Mouse (Mus musculus): ENCODE results near the gene Taf12. TPM values are rescaled to one million over a fixed set of nuclear protein-coding genes. Genes with fewer than 3 reads are reported as not detected.

Gene Taf12
- polyA plus RNA-seq (2015; fragmentation: Nextera tagmentation; extraction: Ambion mirVana): 37.5 and 40.3 TPM in 2 replicates

- Histone ChIP-seq H3K4me3 (ENCODE audit: low read length) (peak within 1 kb of the TSS; percentile 59), H3K27me3 (replicated peaks; ENCODE audit: control insufficient read depth, insufficient read depth, low read length) (no peaks in the 10 kb centered on the region), H3K9me3 (ENCODE audit: control insufficient read depth, low read length) (no peaks in the 10 kb centered on the region), H3K4me1 (ENCODE audit: control insufficient read depth, insufficient read depth, low read depth, low read length) (peaks cover 16% of the 10 kb centered on the region), H3K36me3 (ENCODE audit: control insufficient read depth, insufficient read depth, low read length) (no peaks in the 10 kb centered on the region), H3K4me2 (ENCODE audit: low read length) (peak within 1 kb of the TSS; percentile 83), H3K9ac (ENCODE audit: low read depth, low read length) (peak within 1 kb of the TSS; percentile 77), H3K27ac (ENCODE audit: low read depth, low read length) (peak within 1 kb of the TSS; percentile 82)
- WGBS: under 1% methylated on average over 48 of the region's 48 CpGs
- peak; percentile 92 for ATAC-seq
Observed at GRCm38 (mm10) chr4:132274156-132274862, at the start of gene Taf12. Gene Taf12 (plus strand): TSS chr4:132274375.

GRCm38 (mm10) chr4:132230422-132230821 lies 43.8 kb upstream of the Taf12 start:
- H3K9me3 ChIP-seq (ENCODE audit: control insufficient read depth, low read length): no peaks in the 10 kb centered on the region
- no peak overlapping the region for H3K27ac ChIP-seq (ENCODE audit: low read depth, low read length)
- no peak overlapping the region for H3K9ac ChIP-seq (ENCODE audit: low read depth, low read length)
- peaks cover 45% of the 10 kb centered on the region for H3K36me3 ChIP-seq (ENCODE audit: control insufficient read depth, insufficient read depth, low read length)
- no peak overlapping the region for H3K4me2 ChIP-seq (ENCODE audit: low read length)
- ATAC-seq: no peak
- H3K27me3 ChIP-seq (replicated peaks; ENCODE audit: control insufficient read depth, insufficient read depth, low read length): no peaks in the 10 kb centered on the region
- H3K4me3 ChIP-seq (ENCODE audit: low read length): no peak overlapping the region
- H3K4me1 ChIP-seq (ENCODE audit: control insufficient read depth, insufficient read depth, low read depth, low read length): no peaks in the 10 kb centered on the region
- WGBS: 96% methylated on average over 5 of the region's 5 CpGs

GRCm38 (mm10) chr4:132234710-132235109 lies 39.5 kb upstream of the Taf12 start:
- Histone ChIP-seq H3K9me3 (ENCODE audit: control insufficient read depth, low read length) (no peaks in the 10 kb centered on the region), H3K36me3 (ENCODE audit: control insufficient read depth, insufficient read depth, low read length) (peaks cover 27% of the 10 kb centered on the region), H3K27me3 (replicated peaks; ENCODE audit: control insufficient read depth, insufficient read depth, low read length) (no peaks in the 10 kb centered on the region), H3K4me1 (ENCODE audit: control insufficient read depth, insufficient read depth, low read depth, low read length) (no peaks in the 10 kb centered on the region), H3K27ac (ENCODE audit: low read depth, low read length) (no peak overlapping the region), H3K4me2 (ENCODE audit: low read length) (no peak overlapping the region), H3K9ac (ENCODE audit: low read depth, low read length) (no peak overlapping the region), H3K4me3 (ENCODE audit: low read length) (no peak overlapping the region)
- ATAC-seq: no peak
- 97% methylated on average over 8 of the region's 8 CpGs for WGBS

GRCm38 (mm10) chr4:132238356-132238755 lies 35.8 kb upstream of the Taf12 start:
- Histone ChIP-seq H3K36me3 (ENCODE audit: control insufficient read depth, insufficient read depth, low read length) (peaks cover 30% of the 10 kb centered on the region), H3K4me3 (ENCODE audit: low read length) (no peak overlapping the region), H3K9ac (ENCODE audit: low read depth, low read length) (no peak overlapping the region), H3K4me1 (ENCODE audit: control insufficient read depth, insufficient read depth, low read depth, low read length) (no peaks in the 10 kb centered on the region), H3K9me3 (ENCODE audit: control insufficient read depth, low read length) (no peaks in the 10 kb centered on the region), H3K27ac (ENCODE audit: low read depth, low read length) (no peak overlapping the region), H3K27me3 (replicated peaks; ENCODE audit: control insufficient read depth, insufficient read depth, low read length) (no peaks in the 10 kb centered on the region), H3K4me2 (ENCODE audit: low read length) (no peak overlapping the region)
- ATAC-seq: no peak
- 91% methylated on average over 4 of the region's 4 CpGs for WGBS

- Histone ChIP-seq H3K4me3 (ENCODE audit: low read length) (no peak overlapping the region), H3K4me2 (ENCODE audit: low read length) (no peak overlapping the region), H3K27me3 (replicated peaks; ENCODE audit: control insufficient read depth, insufficient read depth, low read length) (no peaks in the 10 kb centered on the region), H3K4me1 (ENCODE audit: control insufficient read depth, insufficient read depth, low read depth, low read length) (no peaks in the 10 kb centered on the region), H3K27ac (ENCODE audit: low read depth, low read length) (no peak overlapping the region), H3K9me3 (ENCODE audit: control insufficient read depth, low read length) (no peaks in the 10 kb centered on the region), H3K9ac (ENCODE audit: low read depth, low read length) (no peak overlapping the region), H3K36me3 (ENCODE audit: control insufficient read depth, insufficient read depth, low read length) (peaks cover 26% of the 10 kb centered on the region)
- ATAC-seq: no peak
- WGBS: 97% methylated on average over 3 of the region's 3 CpGs
Observed at GRCm38 (mm10) chr4:132240367-132240766, 33.8 kb upstream of the Taf12 start.

GRCm38 (mm10) chr4:132241208-132241607 lies 33.0 kb upstream of the Taf12 start:
- Histone ChIP-seq H3K27me3 (replicated peaks; ENCODE audit: control insufficient read depth, insufficient read depth, low read length) (no peaks in the 10 kb centered on the region), H3K4me2 (ENCODE audit: low read length) (no peak overlapping the region), H3K36me3 (ENCODE audit: control insufficient read depth, insufficient read depth, low read length) (peaks cover 26% of the 10 kb centered on the region), H3K4me3 (ENCODE audit: low read length) (no peak overlapping the region), H3K27ac (ENCODE audit: low read depth, low read length) (no peak overlapping the region), H3K4me1 (ENCODE audit: control insufficient read depth, insufficient read depth, low read depth, low read length) (no peaks in the 10 kb centered on the region), H3K9me3 (ENCODE audit: control insufficient read depth, low read length) (no peaks in the 10 kb centered on the region), H3K9ac (ENCODE audit: low read depth, low read length) (no peak overlapping the region)
- 83% methylated on average over 3 of the region's 3 CpGs for WGBS
- ATAC-seq: no peak

- no peak overlapping the region for H3K4me2 ChIP-seq (ENCODE audit: low read length)
- H3K27me3 ChIP-seq (replicated peaks; ENCODE audit: control insufficient read depth, insufficient read depth, low read length): no peaks in the 10 kb centered on the region
- no peak overlapping the region for H3K27ac ChIP-seq (ENCODE audit: low read depth, low read length)
- H3K4me1 ChIP-seq (ENCODE audit: control insufficient read depth, insufficient read depth, low read depth, low read length): no peaks in the 10 kb centered on the region
- H3K9ac ChIP-seq (ENCODE audit: low read depth, low read length): no peak overlapping the region
- 98% methylated on average over 3 of the region's 3 CpGs for WGBS
- no peaks in the 10 kb centered on the region for H3K9me3 ChIP-seq (ENCODE audit: control insufficient read depth, low read length)
- no peak for ATAC-seq
- H3K36me3 ChIP-seq (ENCODE audit: control insufficient read depth, insufficient read depth, low read length): peaks cover 19% of the 10 kb centered on the region
- H3K4me3 ChIP-seq (ENCODE audit: low read length): no peak overlapping the region
Observed at GRCm38 (mm10) chr4:132245643-132246042, 28.5 kb upstream of the Taf12 start.

GRCm38 (mm10) chr4:132247451-132247997 lies 26.7 kb upstream of the Taf12 start:
- H3K27ac ChIP-seq (ENCODE audit: low read depth, low read length): no peak overlapping the region
- no peak overlapping the region for H3K9ac ChIP-seq (ENCODE audit: low read depth, low read length)
- no peaks in the 10 kb centered on the region for H3K9me3 ChIP-seq (ENCODE audit: control insufficient read depth, low read length)
- H3K4me2 ChIP-seq (ENCODE audit: low read length): no peak overlapping the region
- 81% methylated on average over 5 of the region's 5 CpGs for WGBS
- H3K4me3 ChIP-seq (ENCODE audit: low read length): no peak overlapping the region
- no peak for ATAC-seq
- H3K36me3 ChIP-seq (ENCODE audit: control insufficient read depth, insufficient read depth, low read length): peaks cover 21% of the 10 kb centered on the region
- no peaks in the 10 kb centered on the region for H3K4me1 ChIP-seq (ENCODE audit: control insufficient read depth, insufficient read depth, low read depth, low read length)
- no peaks in the 10 kb centered on the region for H3K27me3 ChIP-seq (replicated peaks; ENCODE audit: control insufficient read depth, insufficient read depth, low read length)

GRCm38 (mm10) chr4:132251596-132251995 lies 22.6 kb upstream of the Taf12 start:
- H3K9me3 ChIP-seq (ENCODE audit: control insufficient read depth, low read length): no peaks in the 10 kb centered on the region
- no peaks in the 10 kb centered on the region for H3K4me1 ChIP-seq (ENCODE audit: control insufficient read depth, insufficient read depth, low read depth, low read length)
- peaks cover 19% of the 10 kb centered on the region for H3K36me3 ChIP-seq (ENCODE audit: control insufficient read depth, insufficient read depth, low read length)
- H3K4me2 ChIP-seq (ENCODE audit: low read length): no peak overlapping the region
- no peaks in the 10 kb centered on the region for H3K27me3 ChIP-seq (replicated peaks; ENCODE audit: control insufficient read depth, insufficient read depth, low read length)
- ATAC-seq: no peak
- 96% methylated on average over 9 of the region's 9 CpGs for WGBS
- no peak overlapping the region for H3K4me3 ChIP-seq (ENCODE audit: low read length)
- no peak overlapping the region for H3K9ac ChIP-seq (ENCODE audit: low read depth, low read length)
- H3K27ac ChIP-seq (ENCODE audit: low read depth, low read length): no peak overlapping the region
